Mouse (Mus musculus): ENCODE data around the gene Olfr606.
"Not testable (repeated sequence)": the region's sequence is repeated elsewhere in the genome, so short reads cannot be mapped to it uniquely, and the experiment has no call there.

Olfr606 gene

DNA sequence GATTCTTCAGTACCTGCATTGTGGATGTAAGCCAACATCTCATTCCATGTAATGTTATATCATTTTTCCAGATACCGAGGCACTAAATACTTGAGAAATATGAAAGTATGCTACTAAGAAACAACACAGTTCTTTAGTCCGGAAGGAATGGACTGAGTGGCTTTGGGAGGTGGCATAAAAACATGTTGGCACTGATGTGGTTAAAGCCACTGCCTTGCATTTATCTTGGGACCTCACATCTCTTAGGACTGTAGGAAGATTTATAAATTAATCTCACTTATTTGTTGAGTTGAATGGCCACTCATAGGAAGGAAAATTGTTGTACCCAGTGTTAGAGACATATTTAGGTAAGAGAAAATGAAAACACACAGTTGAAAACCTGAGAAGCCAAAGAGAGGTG is at the start of gene Olfr606:
Gene Olfr606 (plus strand): TSS at position 301 of the 400 bp plus-strand sequence.
- no peak for DNase-seq

DNA sequence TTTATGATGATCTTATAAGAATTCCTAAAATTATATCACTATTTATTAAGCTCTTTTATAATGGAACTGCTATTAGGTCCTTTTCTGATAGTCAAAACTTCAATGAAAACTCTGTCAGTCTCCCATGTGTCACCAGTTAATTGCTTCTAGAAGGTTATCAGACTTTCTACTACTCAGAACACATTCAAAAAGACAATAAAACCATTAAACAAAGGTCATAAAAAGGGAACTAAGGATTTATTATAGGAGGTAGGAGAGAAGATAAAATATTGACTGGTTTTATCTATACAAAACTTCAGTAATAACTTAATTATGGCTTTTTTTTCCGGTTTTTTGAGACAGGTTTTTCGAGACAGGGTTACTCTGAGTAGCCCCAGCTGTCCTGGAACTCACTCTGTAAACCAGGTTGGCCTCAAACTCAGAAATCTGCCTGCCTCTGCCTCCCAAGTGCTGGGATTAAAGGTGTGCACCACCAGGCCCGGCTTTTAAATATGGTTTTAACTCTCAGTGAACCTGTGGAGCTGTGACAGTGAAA is 42.3 kb upstream of the Olfr606 start:
- not testable (repeated sequence) for DNase-seq

DNA sequence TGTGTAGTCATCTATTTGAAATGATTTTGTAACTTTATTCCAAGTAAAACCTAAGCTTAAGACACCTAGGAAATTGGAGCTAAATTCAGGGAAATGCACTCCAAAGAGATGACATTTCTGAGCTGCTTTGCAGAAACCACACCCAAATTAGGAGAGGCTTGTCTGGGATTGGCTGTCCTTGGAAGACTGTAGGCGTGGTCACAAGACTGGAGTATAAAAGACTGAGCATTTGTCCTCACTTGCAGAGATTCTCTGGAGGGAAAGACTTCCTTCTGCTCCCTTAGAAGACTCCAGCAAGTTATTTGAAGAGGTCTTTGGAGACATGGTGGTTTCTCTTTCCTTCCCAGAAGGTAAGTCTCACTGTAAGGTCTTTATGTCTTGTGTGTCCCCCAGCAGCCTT is 34.1 kb upstream of the Olfr606 start, which contains the start of gene Usp17lc:
Gene Usp17lc (plus strand): TSS at position 301 of the 400 bp plus-strand sequence.
- DNase-seq, result not testable (repeated sequence)

DNA sequence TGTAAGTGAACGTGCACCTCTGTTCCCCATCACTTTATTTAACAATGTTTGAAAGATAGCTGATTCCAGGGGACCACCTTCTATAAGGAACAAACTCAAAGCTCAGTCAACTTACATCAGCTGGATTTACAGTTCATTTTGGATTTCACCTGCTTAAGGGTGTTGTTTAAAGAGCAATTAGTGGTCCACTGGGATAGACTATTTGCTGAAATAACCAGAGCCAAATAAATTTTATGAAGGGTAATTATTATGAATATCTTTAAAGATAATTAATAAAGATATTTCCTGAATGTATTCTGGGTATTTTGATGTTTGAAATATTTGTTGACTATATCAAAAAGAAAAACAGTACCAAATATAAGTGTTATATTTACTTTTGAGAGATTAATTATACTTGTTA is 3.5 kb upstream of the Olfr606 start, which contains the start of gene Olfr605:
Gene Olfr605 (minus strand): TSS at position 101 of the 400 bp plus-strand sequence.
- no peak for DNase-seq

DNA sequence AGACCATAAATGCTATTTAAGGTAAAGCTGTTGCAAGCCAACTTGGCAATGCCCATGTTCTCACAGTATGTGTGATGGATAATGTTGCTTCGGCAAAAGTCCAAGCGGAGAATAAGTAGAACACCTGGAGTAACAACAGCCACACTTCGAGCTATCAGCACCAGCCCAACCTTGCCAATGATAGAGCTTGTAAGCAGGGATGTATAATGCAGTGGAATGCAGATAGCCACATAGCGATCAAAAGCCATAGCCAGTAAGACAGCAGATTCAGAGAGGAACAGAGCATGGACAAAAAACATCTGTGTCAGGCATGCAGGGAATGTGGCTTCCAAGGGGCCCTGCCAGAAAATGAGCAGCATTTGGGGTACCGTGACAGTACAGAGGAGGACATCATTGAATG is 11.7 kb downstream of the Olfr606 start:
- DNase-seq, result no peak

DNA sequence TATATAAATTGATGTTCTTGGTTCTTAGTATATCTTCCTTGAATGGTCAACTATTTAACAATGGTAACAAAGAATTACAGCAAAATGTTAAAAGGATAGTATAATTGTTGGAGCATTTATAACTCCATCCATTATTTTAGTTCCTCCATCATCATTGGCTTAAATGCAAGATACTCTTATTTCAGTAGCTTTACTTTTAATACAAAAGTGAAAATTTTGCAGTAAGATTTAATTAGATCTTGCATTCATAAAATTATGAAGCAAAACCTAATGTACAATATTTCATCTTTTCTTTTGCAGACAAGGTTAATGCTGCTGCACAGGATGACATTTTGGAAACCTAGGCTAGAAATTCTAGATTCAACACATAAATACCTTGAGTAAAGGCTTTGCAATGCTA is 20.7 kb downstream of the Olfr606 start, which contains the start of gene Olfr608:
Gene Olfr608 (plus strand): TSS at position 301 of the 400 bp plus-strand sequence.
- DNase-seq, result no peak

DNA sequence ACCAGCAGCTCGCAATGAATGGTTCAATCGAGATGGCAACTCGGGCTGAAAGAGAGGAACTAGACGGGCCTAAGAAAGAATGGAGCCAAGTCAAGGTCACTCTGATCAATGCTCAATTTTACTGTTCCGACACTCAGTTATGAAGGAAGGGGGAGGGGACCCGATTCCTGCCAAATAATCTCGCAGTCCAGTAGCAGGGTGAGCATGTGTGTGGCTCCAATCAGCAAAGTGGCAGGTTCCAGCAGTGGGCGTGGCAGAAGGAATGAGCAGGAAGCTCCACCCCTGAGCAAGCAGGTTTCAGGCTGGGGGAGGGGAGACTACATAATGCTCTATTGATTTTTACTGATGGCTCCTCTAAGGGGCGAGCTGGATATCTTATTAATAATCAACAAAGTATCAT is 28.3 kb downstream of the Olfr606 start:
- DNase-seq, result not testable (repeated sequence)

DNA sequence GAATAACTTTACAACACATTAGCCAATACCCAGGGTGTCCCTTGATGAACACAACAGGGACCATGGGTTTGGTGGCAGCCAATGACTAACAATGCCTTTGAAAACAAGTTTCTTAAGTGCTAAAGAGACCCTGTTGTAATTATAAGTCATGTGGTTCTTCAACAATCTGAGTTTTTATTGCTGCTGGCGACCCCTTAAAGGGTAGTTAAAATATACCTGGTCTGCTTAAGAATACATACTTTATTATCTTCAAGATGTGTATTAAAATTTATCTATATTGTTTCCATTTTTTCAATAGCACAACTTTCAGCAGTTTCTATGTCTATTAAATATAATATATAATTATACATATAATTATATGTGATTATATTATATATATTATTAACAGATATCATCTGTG is 49.1 kb downstream of the Olfr606 start, which contains the start of gene Olfr609:
Gene Olfr609 (minus strand): TSS at position 101 of the 400 bp plus-strand sequence.
- DNase-seq, result no peak
